Mouse (Mus musculus): ENCODE measurements around the gene Ldhb.
"Not testable (repeated sequence)": the region's sequence is repeated elsewhere in the genome, so short reads cannot be mapped to it uniquely, and the experiment has no call there.

Ldhb gene

DNA sequence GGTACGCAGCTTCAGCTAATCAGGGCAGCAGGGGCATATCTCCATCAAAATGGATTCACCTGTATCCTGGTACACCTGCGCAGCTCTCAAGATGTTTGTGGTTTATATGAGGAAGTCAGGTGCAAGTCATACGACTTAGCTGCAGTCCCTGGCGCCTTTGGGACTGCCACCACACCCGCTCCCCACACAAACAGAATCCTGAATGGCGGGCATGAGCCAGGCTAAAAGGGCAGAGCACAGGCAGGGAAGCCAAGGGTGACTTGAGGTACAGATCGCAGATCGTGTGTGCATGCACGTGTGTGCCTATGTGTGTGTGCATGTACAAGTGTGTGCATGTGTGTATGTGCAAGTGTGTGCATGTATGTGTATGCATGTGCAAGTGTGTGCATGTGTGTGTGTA is 7.6 kb upstream of the Ldhb start:
- not testable (repeated sequence) for ATAC-seq (ENCODE audit: insufficient number of reproducible peaks, low FRiP score, low TSS enrichment)

GRCm38 (mm10) chr6:142514912-142515311 is 7.2 kb upstream of the Ldhb start:
- ATAC-seq (ENCODE audit: insufficient number of reproducible peaks, low FRiP score, low TSS enrichment), result no peak

DNA sequence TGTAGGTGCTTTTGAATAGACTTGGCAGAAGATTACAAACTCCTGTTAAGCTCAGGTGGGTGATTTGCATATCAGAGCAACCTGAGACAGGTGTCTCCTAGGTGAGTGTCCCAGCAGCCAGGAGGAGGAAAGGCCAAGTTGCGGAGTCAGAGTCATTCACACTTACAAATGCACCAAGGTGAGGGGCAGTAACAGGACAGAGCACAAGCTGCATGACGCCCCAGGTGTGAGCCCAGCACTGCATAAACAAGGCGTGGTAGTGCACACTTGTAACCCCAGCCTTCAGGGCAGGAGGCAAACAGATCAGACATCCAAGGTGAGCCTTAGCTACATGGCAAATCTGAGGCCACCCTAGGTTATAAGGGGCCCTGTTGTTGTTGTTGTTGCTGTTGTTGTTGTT is 5.1 kb upstream of the Ldhb start:
- ATAC-seq (ENCODE audit: insufficient number of reproducible peaks, low FRiP score, low TSS enrichment), result no peak

DNA sequence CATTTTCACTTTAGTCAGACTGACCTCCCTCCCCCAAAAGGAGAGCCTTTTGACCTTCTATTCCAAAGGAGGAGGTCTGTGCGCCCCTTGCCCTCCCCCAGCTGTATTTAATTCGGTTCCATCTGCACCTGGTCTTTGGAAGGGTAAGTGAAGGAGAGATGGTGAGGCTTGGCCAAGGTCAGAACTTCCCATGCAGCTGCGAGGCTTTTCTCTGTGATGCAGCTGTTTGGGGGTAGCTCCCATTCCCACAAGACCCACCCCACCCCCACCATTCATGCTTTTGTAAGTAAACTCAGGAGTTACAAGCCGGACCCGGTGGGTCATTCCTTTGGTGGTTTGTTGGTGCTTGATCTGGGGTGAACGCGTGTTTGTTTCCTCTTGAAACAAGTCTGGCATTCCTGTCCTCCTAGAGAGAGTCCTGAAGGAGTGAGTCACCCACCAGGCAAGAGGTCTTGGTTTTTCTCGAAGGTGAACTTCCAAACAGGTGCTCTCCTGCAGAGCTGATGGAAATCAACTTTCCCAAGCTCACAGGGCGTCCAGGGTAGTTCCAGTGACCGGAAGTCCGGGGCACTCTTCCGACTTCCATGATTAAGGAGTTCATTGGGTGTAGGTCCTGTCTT is 3.9 kb upstream of the Ldhb start:
- ATAC-seq (ENCODE audit: insufficient number of reproducible peaks, low FRiP score, low TSS enrichment), result no peak

GRCm38 (mm10) chr6:142508663-142509062 is 906 bp upstream of the Ldhb start:
- no peak for ATAC-seq (ENCODE audit: insufficient number of reproducible peaks, low FRiP score, low TSS enrichment)

DNA sequence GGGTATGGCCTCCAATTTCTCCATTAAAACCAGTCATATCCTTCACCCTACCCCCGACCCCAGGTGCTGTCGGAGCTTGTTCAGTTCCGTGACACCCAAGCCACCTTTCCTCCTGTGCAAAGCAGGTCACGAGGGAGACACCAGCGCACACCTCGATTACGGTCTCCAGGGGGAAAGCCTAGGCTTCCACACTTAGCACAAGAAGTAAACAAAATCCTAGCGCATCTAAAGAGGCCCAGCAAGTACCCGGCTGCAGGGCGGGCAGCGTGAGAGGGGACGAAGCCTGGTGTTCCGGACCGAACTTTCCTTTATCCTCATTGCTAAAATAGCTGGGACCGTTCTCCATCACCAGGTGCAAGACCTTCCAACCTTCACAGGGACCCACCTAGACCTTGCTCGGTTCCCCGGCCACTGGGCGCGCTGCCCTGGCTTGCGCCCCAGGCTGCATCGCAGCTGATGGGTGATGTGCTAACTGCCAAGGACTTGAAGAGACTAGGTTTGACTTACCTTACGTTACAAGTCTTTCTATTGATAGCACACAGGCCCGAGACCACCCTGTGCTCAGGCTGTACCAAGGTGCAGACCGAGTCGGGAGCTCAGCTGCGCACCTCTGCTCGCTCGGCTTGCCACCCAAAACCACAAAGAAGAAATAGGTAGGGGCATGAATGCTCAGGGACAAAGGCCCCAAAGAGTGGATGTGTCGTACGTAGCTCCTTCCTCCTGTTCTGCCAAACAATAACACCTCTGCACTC is 548 bp downstream of the Ldhb start:
- ATAC-seq (ENCODE audit: insufficient number of reproducible peaks, low FRiP score, low TSS enrichment), result peak; percentile 56

GRCm38 (mm10) chr6:142506338-142507032 is 1.3 kb downstream of the Ldhb start:
- no peak for ATAC-seq (ENCODE audit: insufficient number of reproducible peaks, low FRiP score, low TSS enrichment)

GRCm38 (mm10) chr6:142503601-142504000 is 4.2 kb downstream of the Ldhb start:
- no peak for ATAC-seq (ENCODE audit: insufficient number of reproducible peaks, low FRiP score, low TSS enrichment)

DNA sequence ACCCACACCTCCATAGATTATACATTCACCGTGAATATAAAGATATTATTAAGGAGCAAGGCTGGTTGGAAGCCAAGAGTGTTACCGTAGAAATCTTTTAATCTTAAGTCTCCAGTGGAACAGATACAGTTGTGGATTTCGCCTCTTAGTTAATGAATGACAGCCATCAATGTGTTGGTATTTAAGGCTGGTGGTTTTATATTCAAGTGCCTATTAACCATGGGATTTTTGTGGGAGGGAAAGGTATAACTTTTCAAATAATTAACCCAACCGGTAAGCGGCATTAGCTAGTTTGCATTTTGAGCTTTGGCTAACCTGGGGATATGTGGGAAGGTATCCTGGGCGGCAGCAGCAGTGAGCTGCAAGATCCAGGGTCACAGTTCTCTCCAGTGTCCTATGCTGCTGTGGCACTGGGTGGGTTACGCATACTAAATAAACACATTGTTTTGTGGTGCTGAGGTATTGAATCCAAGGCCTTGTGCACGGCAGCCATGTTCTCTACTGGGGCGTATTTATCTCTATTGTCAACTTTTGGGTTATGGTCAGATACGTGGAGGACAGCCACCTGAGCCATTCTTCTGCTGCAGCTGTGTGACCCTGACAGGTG is 5.1 kb downstream of the Ldhb start:
- no peak for ATAC-seq (ENCODE audit: insufficient number of reproducible peaks, low FRiP score, low TSS enrichment)

- not testable (repeated sequence) for ATAC-seq (ENCODE audit: insufficient number of reproducible peaks, low FRiP score, low TSS enrichment)
Measured at GRCm38 (mm10) chr6:142490114-142490513, 17.6 kb downstream of the Ldhb start.

GRCm38 (mm10) chr6:142487638-142488037 is 20.1 kb downstream of the Ldhb start:
- no peak for ATAC-seq (ENCODE audit: insufficient number of reproducible peaks, low FRiP score, low TSS enrichment)

DNA sequence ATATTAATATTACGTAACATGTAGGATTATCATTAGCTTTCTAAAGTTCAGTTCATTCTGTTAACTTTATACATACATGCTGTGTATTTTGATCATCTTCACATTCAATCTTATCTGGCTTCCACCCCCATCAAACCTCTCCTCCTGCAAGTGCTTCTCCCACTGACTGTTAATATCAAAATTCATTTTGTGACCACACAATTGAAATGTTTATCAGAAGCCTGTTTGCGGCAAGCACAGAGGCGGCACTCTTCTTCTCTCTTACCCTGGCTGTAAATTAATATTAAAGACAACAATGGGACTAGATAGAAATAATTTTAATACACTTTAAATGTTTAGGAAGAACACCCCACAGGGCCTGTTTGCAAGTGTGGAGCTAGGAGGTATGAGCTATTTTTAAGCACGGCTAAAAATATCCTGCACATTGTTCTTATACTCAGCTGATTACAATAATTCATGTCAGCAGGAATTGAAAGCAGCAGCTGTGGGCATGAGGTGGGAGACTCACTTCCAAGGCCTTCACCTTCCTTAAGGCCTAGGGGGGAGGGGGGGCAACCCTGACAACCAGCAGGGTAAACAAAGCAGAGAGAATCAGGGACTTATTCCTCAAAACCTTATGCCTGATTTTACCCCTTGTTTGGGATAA is 22.2 kb downstream of the Ldhb start:
- no peak for ATAC-seq (ENCODE audit: insufficient number of reproducible peaks, low FRiP score, low TSS enrichment)

GRCm38 (mm10) chr6:142477239-142477638 is 30.5 kb downstream of the Ldhb start:
- ATAC-seq (ENCODE audit: insufficient number of reproducible peaks, low FRiP score, low TSS enrichment), result no peak

DNA sequence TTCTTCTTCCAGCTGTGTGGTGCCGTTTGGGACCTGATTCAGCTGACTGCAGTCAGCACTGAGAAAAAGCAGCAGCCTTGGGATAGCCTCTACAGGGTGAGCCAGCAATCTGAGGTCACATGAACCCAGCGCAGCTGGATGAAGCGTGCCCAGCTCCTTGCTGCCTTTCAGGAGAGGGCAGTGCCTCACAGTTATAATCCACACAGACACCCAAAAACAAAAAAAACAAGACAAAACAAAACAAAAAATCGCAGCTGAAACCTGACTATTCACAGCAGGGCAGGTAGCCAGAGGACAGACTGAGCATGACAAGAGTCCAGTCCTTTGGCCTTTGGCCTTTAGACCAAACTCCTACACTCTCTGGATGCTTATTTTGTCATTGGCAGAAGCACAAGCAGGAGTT is 35.0 kb downstream of the Ldhb start, which contains the start of gene Gys2:
Gene Gys2 (minus strand): TSS at position 309 of the 403 bp plus-strand sequence.
- no peak for ATAC-seq (ENCODE audit: insufficient number of reproducible peaks, low FRiP score, low TSS enrichment)

DNA sequence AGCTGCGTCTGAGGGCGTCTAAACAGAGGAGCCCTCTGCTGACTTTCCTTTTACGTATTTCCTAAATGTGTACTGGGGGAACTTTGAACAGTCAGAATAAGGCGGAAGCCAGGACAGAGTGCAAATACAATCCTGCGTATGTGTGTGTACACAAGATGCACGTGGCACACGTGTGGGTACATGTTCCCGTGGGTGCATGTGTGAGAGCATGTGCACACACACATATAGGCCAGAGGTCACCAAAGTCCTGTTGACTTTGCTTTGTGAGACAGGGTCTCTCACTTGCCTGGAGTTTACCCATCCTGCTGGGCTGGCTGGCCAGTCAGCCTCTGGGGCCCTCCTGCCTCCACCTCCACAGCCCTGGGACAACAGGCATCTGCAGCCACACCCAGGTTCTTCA is 36.6 kb downstream of the Ldhb start:
- no peak for ATAC-seq (ENCODE audit: insufficient number of reproducible peaks, low FRiP score, low TSS enrichment)

GRCm38 (mm10) chr6:142469602-142470001 is 38.2 kb downstream of the Ldhb start:
- ATAC-seq (ENCODE audit: insufficient number of reproducible peaks, low FRiP score, low TSS enrichment), result no peak

- no peak for ATAC-seq (ENCODE audit: insufficient number of reproducible peaks, low FRiP score, low TSS enrichment)
Measured at GRCm38 (mm10) chr6:142462194-142462593, 45.6 kb downstream of the Ldhb start.

- no peak for ATAC-seq (ENCODE audit: insufficient number of reproducible peaks, low FRiP score, low TSS enrichment)
Measured at GRCm38 (mm10) chr6:142459017-142459678, 48.6 kb downstream of the Ldhb start.

- no peak for ATAC-seq (ENCODE audit: insufficient number of reproducible peaks, low FRiP score, low TSS enrichment)
Measured at GRCm38 (mm10) chr6:142458010-142458409, 49.7 kb downstream of the Ldhb start.

Measured in cerebellum, adult (tissue).